Mouse (Mus musculus) neural tube, embryonic 12.5 days (tissue): Measurements from ENCODE around the gene Hjurp. TPM values are rescaled to one million over a fixed set of nuclear protein-coding genes. Genes with fewer than 3 reads are reported as not detected.

Source experiments
- ATAC-seq: fragments of 200-750 bp; cut with Nextera tagmentation; 2 replicates; pipeline ENCODE4 v1.8.0; 2017; ENCODE audit warnings: low read depth, mild to moderate bottlenecking, moderate TSS enrichment, moderate library complexity; ENCODE audit not compliant: low FRiP score
- H3K27ac ChIP-seq: fragments of 300-500 bp; sonication (generic); 2 replicates; pipeline ENCODE4 v1.5.1; 2016
- H3K27me3 ChIP-seq: fragments of 300-500 bp; sonication (generic); replicated peaks from 2 replicates; pipeline ENCODE4 v1.6.1; 2016; ENCODE audit warnings: mild to moderate bottlenecking
- H3K36me3 ChIP-seq: fragments of 300-500 bp; sonication (generic); 2 replicates; pipeline ENCODE4 v1.6.1; 2016; ENCODE audit warnings: mild to moderate bottlenecking
- H3K4me1 ChIP-seq: fragments of 300-500 bp; sonication (generic); 2 replicates; pipeline ENCODE4 v1.6.1; 2016
- H3K4me2 ChIP-seq: fragments of 300-500 bp; sonication (generic); replicated peaks from 2 replicates; pipeline ENCODE4 v1.6.1; 2016; ENCODE audit warnings: mild to moderate bottlenecking
- H3K4me3 ChIP-seq: fragments of 300-500 bp; sonication (generic); 2 replicates; pipeline ENCODE4 v1.5.1; 2016
- H3K9ac ChIP-seq: fragments of 300-500 bp; sonication (generic); 2 replicates; pipeline ENCODE4 v1.6.1; 2016; ENCODE audit warnings: mild to moderate bottlenecking
- H3K9me3 ChIP-seq: fragments of 300-500 bp; sonication (generic); 2 replicates; pipeline ENCODE4 v1.6.1; 2016; ENCODE audit warnings: mild to moderate bottlenecking
- WGBS: fragments of 180-500 bp; shearing (Covaris S2); methylation state at CpG from one replicate; pipeline ENCODE4 v1.1.7; 2016; 5-methylcytosine and 5-hydroxymethylcytosine counted together
- polyA plus RNA-seq: library from polyadenylated mRNA; unstranded; fragments of >200 nt; fragmentation: Nextera tagmentation; extraction: Ambion mirVana; gene quantifications from 2 replicates; pipeline ENCODE4 v1.2.1, GENCODE M21; 2016

The Hjurp gene
- polyA plus RNA-seq, 1 experiment from 2014 or later: 135 TPM

GRCm38 (mm10) chr1:88304261-88304985 lies 27.0 kb upstream of the Hjurp start:
- Histone ChIP-seq H3K4me2 (no peak overlapping the region), H3K36me3 (no peaks in the 10 kb centered on the region), H3K9ac (no peak overlapping the region), H3K27ac (no peak overlapping the region), H3K4me3 (no peak overlapping the region), H3K9me3 (peaks cover 92% of the 10 kb centered on the region), H3K4me1 (no peaks in the 10 kb centered on the region), H3K27me3 (no peaks in the 10 kb centered on the region)
- WGBS: 61% methylated on average over 8 of the region's 8 CpGs
- ATAC-seq: no peak

- WGBS: 68% methylated on average over 6 of the region's 6 CpGs
- Histone ChIP-seq H3K4me1 (no peaks in the 10 kb centered on the region), H3K27me3 (no peaks in the 10 kb centered on the region), H3K4me2 (no peak overlapping the region), H3K36me3 (no peaks in the 10 kb centered on the region), H3K9me3 (peaks cover 91% of the 10 kb centered on the region), H3K27ac (no peak overlapping the region), H3K9ac (no peak overlapping the region), H3K4me3 (no peak overlapping the region)
- ATAC-seq: no peak
Observed at GRCm38 (mm10) chr1:88303762-88304161, 26.3 kb upstream of the Hjurp start.

DNA sequence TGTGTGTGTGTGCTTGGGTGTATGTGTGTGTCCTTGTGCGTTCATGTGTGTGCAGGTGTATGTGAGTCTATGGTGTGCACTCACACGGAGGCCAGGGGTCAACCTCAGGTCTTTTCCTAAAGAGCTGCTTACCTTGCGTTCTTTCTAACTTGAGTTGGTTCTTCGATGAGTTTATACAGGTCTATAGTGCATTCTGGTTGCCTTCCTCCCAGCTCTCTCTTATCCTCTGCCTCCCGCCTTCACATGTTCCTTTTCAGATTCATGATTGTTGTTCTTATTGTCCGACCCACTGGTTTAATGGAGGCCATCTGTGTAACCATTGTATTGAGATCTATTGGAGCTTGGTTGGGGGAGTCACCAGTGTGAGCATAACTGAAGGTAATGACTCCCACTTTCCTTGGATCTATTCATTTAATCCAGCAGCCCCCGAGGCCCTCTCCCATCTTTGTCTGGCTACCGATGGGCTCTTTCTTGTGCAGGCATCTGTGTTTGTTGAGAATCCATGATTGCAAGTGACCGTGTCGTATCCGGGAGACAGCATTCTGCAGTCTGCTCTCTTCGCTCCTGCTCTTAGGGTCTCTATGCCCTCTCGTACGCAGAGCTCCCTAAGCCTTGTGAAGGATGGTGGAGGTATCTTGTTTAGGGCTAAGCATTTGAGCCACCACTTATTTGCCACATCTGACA lies 24.8 kb upstream of the Hjurp start:
- H3K9ac ChIP-seq: no peak overlapping the region
- H3K27ac ChIP-seq: no peak overlapping the region
- H3K4me1 ChIP-seq: no peaks in the 10 kb centered on the region
- ATAC-seq: no peak; the same call in 1 of the 2 replicates
- no peaks in the 10 kb centered on the region for H3K36me3 ChIP-seq
- H3K9me3 ChIP-seq: peaks cover 90% of the 10 kb centered on the region
- no peak overlapping the region for H3K4me3 ChIP-seq
- WGBS: 61% methylated on average over 14 of the region's 14 CpGs
- H3K4me2 ChIP-seq: no peak overlapping the region
- H3K27me3 ChIP-seq: no peaks in the 10 kb centered on the region

- no peak overlapping the region for H3K9ac ChIP-seq
- H3K4me3 ChIP-seq: no peak overlapping the region
- no peaks in the 10 kb centered on the region for H3K36me3 ChIP-seq
- H3K9me3 ChIP-seq: peaks cover 89% of the 10 kb centered on the region
- H3K27ac ChIP-seq: no peak overlapping the region
- H3K27me3 ChIP-seq: no peaks in the 10 kb centered on the region
- 74% methylated on average over 9 of the region's 9 CpGs for WGBS
- no peaks in the 10 kb centered on the region for H3K4me1 ChIP-seq
- ATAC-seq: peak; percentile 22
- no peak overlapping the region for H3K4me2 ChIP-seq
Observed at GRCm38 (mm10) chr1:88301121-88302014, 23.9 kb upstream of the Hjurp start.

DNA sequence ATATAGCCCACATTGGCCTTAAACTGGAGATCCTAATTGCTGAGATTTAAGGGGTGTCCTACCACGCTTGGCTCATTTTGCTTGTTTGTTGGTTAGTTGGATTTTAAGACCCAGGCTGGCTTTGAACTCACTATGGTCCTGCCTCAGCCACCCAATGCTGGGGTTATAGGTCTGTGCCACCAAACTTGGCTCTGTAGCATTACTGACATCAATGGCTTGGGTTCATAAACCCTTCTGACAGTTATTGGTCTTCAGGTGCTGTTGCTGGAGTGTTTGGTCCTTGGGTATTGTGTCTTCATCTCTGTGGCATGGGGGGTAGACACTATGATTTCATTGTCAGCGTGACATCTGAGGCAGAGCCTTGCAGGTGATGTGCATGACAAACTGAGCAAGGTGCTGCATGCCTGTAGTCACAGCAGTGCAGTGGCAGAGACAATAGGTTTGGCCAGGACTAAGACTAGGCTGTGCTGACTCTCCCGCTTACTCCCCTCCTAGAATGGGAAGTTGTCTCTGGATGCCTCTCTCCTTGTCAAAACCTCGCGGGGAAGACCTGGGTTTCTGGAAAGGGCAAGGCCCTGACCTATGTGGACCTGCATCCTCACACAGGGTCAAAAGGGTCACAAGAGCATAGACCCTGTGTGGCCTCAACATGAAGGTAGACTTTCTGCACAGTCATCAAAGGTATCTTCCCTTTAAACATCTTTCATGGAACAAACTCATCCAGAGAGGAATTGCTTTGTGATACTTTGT lies 23.0 kb upstream of the Hjurp start:
- H3K4me3 ChIP-seq: no peak overlapping the region
- peaks cover 90% of the 10 kb centered on the region for H3K9me3 ChIP-seq
- 45% methylated on average over 5 of the region's 5 CpGs for WGBS
- ATAC-seq: peak; percentile 10; the same call in 1 of the 2 replicates
- H3K9ac ChIP-seq: no peak overlapping the region
- no peak overlapping the region for H3K4me2 ChIP-seq
- H3K36me3 ChIP-seq: no peaks in the 10 kb centered on the region
- no peak overlapping the region for H3K27ac ChIP-seq
- no peaks in the 10 kb centered on the region for H3K27me3 ChIP-seq
- H3K4me1 ChIP-seq: no peaks in the 10 kb centered on the region

DNA sequence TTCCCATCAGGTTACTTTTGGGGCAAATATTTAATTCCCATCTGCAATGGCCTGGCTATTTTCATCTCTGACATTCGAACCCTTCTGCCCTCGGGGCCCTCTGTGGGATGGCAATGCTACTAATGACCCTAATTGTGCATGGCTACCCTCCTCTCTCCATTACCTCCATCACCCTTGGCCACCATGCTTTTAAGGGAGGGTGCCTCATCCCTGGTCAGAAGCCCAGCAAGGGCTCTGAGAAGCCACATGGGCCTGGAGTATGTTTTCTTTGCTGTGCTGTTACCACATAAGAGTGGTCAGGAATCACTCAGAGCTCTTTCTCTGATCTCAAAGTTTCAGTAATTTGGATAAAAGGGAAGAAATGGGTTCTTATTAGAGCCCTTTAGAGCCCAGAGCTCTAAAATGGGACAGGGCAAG lies 22.1 kb upstream of the Hjurp start:
- Histone ChIP-seq H3K4me2 (no peak overlapping the region), H3K4me3 (no peak overlapping the region), H3K4me1 (no peaks in the 10 kb centered on the region), H3K36me3 (no peaks in the 10 kb centered on the region), H3K9me3 (peaks cover 86% of the 10 kb centered on the region), H3K9ac (no peak overlapping the region), H3K27ac (no peak overlapping the region), H3K27me3 (no peaks in the 10 kb centered on the region)
- WGBS: 82% methylated on average over 2 of the region's 2 CpGs
- ATAC-seq: no peak

DNA sequence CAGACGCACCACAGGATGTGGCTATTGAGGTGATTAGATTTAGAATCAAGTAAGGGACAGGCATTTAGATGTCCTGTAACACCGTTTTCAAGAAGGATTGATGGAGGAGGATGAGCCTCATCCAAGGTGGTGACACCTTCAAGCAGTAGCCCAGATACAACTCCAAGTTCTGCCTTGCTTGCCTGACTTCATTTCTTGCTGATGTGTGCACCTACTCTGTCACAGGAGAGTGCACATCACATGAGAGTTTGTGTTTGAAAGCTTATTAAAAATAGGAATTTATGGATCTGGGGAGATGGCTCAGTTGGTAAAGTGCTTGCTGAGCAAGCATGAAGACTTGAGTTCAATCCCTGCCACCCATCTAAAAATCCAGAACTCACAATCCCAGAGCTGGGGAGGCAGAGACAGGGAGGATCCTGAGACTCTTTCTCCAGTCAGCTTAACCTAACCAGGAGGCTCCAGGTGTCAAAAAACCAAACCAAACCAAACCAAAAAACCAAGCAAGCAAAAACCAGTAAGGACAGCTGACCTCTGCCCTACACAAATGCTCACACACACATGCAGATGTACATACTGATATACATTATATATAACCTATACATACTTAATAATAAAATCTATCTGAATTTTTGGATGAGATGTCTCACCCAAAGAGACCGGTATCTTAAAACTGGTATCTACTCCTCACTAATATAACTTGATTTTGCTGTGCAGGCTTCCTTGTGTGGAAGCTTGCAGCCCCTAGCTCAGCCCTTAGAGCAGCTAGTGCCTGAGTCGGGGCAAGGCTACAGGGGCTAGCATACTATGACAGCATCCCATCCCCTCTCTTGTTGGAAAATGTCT lies 21.5 kb upstream of the Hjurp start:
- H3K27ac ChIP-seq: no peak overlapping the region
- H3K4me1 ChIP-seq: no peaks in the 10 kb centered on the region
- no peaks in the 10 kb centered on the region for H3K36me3 ChIP-seq
- H3K9ac ChIP-seq: no peak overlapping the region
- no peaks in the 10 kb centered on the region for H3K27me3 ChIP-seq
- no peak overlapping the region for H3K4me2 ChIP-seq
- H3K9me3 ChIP-seq: peaks cover 84% of the 10 kb centered on the region
- no peak for ATAC-seq
- 65% methylated on average over 4 of the region's 4 CpGs for WGBS
- H3K4me3 ChIP-seq: no peak overlapping the region

DNA sequence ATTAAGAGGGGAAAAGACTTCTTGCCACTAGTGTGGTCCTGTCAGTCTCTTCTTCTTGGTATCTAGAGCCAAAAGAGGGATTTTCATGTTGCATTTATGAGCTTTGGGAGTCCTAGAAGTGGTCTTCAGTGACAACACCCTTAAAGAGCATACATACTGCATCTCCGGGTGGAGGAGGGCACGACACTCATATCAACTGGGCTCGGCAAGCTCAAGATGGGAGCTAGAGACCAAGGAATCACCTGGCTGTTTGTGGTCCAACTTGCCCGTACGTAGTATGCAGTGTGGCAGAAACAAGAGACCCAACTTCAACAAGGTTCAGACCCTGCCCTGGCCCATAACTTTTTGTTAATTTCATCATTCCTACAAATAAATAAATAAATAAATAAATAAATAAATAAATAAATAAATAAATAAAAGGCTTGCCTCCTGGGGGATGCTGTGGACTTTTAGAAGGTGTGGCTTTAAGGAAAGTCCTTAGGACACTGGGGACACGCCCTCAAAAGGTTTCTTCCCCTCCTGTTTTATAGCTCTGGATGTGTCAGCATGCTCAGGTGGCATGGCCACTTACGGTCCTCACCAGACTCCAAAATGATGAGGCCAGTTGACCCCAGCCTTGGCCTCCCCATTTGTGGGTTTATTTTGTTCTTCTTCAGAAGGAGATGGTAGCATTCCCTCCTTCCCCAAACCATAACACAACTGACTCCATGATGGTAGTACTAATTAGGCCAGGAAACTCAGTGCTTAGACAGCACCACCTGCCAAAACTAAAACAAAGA lies 20.2 kb upstream of the Hjurp start:
- ATAC-seq: no peak
- Histone ChIP-seq H3K27me3 (no peaks in the 10 kb centered on the region), H3K9ac (no peak overlapping the region), H3K4me1 (no peaks in the 10 kb centered on the region), H3K9me3 (peaks cover 76% of the 10 kb centered on the region), H3K27ac (no peak overlapping the region), H3K4me3 (no peak overlapping the region), H3K36me3 (no peaks in the 10 kb centered on the region), H3K4me2 (no peak overlapping the region)
- WGBS: 64% methylated on average over 7 of the region's 7 CpGs

DNA sequence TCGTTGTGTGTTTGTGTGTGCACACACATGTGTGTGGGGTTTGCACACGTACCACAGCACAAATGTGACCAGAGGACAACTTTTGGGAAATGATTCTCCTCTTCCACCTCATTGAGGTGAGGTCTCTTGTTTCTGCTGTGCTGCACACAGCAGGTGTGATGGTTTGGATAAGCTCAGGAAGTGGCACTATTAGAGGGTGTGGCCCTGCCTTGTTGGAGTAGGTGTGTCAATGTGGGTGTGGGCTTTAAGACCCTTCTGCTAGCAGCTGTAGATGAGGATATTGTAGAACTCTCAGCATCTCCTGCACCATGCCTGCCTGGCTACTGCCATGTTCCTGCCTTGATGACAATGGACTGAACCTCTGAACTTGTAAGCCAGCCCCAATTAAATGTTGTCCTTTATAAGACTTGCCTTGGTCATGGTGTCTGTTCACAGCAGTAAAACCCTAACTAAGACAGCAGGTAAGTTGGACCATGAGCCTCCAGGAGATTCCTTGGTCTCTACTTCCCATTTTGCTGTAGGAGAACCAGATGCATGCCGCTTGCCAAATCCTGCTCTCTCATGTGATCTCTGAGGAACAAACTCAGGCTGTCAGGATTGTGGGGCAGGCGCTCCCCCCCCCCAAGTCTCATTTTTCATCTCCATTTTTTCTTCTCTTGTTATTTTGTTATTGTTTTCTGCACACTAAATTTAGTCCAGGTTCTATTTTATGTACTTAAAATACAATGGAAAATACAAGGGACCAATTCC lies 18.9 kb upstream of the Hjurp start:
- H3K27me3 ChIP-seq: no peaks in the 10 kb centered on the region
- no peak overlapping the region for H3K9ac ChIP-seq
- no peaks in the 10 kb centered on the region for H3K36me3 ChIP-seq
- H3K4me2 ChIP-seq: no peak overlapping the region
- 74% methylated on average over 4 of the region's 4 CpGs for WGBS
- H3K4me1 ChIP-seq: no peaks in the 10 kb centered on the region
- no peak overlapping the region for H3K27ac ChIP-seq
- no peak overlapping the region for H3K4me3 ChIP-seq
- peaks cover 73% of the 10 kb centered on the region for H3K9me3 ChIP-seq
- ATAC-seq: no peak

DNA sequence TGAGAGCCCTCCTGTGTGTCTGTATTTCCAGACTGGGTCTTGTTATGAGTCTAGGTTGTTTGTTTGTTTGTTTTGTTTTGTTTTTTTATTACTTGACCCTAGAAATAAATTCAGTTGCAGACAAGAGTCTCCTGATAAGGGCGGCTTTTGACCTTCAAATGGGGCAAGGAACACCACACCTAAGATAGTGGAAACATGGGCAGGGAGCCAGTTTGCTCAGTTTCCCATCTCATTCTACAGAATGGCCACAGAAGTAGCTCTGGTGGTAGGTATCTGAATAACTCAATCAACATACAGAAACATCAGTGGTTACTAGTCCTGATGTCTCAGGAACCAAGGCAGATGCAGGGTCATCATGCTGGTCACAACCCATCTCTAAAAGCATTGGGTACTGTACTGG lies 17.2 kb upstream of the Hjurp start:
- no peaks in the 10 kb centered on the region for H3K4me1 ChIP-seq
- no peak overlapping the region for H3K27ac ChIP-seq
- H3K4me3 ChIP-seq: no peak overlapping the region
- peaks cover 71% of the 10 kb centered on the region for H3K9me3 ChIP-seq
- no peak for ATAC-seq
- no peaks in the 10 kb centered on the region for H3K36me3 ChIP-seq
- H3K4me2 ChIP-seq: no peak overlapping the region
- H3K27me3 ChIP-seq: no peaks in the 10 kb centered on the region
- H3K9ac ChIP-seq: no peak overlapping the region
- 15% methylated on average over 1 of the region's 1 CpGs for WGBS
